Mouse (Mus musculus) 416B (cell line): ENCODE results near the gene Smc1b.

Source experiments
- DNase-seq: peaks from one replicate; pipeline ENCODE4 v3.0.0; 2011; ENCODE audit warnings: low read depth

Smc1b gene

DNA sequence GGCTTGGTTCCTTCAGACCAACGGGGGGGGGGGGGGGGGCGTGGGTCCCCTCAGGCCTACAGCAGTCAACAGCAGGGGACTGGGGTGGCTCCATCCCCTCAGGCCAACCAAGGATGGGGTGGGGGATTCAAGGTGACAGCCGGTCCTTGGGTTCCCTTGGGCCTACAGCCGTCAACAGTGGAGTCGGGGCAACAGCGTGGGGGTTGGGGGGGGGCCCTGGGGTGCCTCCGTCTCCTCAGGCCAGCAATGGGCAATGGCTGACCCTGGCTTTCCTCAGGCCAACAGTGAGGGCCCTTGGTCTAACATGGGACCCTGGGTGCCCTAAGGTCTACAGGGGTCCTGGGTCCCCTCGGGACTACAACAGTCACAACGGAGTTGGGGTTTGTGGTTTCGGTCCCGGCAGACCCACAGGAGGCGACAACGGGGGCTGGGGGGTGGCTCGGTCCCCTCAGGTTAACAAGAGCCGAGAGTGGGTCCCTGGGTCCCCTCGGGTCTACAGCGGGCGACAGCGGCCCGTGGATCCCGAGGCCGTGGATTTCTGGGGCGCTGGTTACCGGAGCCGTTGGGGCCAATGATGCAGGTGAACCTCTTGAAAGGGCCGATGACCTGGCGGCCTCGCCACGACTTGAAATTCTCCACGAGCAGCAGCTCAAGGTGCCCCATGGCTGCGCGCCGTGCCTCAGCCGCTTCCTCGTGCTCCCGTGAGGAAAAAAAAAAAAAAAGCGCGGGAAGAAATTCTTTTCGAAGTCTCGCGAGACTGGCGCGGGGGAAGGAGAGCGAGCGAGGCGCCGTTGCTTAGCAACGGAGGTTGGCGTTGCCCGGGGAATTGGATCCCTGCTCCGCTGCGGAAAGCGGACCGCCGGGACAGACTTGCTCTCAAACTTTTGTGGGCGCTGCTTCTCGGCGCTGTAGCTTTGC is at the start of gene Smc1b, which contains the start of gene Ribc2:
TSS of gene Smc1b (minus strand) at position 690 of the 918 bp plus-strand sequence.
TSS of gene Ribc2 (plus strand) at position 804 of the 918 bp plus-strand sequence.
- DNase-seq = no peak

DNA sequence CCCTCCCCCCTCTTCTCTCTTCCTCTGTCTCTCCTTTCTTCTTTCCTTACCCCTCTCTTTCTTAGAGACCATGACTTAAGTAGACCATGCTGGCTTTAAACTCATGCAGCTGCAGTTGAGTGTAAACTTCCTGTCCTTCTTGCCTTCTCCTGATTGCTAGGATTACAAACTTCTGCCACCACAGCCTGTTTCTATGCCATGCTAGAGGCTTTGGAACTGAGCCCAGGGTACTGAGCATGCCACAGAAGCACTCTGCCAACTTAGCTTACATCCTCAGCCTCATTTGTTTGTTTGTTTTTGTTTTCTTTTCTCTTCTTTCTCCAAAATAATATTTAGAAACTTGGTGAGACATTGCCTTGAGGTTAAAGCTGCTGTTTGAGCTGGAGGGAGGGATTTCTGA is 48.6 kb upstream of the Smc1b start:
- no peak for DNase-seq

DNA sequence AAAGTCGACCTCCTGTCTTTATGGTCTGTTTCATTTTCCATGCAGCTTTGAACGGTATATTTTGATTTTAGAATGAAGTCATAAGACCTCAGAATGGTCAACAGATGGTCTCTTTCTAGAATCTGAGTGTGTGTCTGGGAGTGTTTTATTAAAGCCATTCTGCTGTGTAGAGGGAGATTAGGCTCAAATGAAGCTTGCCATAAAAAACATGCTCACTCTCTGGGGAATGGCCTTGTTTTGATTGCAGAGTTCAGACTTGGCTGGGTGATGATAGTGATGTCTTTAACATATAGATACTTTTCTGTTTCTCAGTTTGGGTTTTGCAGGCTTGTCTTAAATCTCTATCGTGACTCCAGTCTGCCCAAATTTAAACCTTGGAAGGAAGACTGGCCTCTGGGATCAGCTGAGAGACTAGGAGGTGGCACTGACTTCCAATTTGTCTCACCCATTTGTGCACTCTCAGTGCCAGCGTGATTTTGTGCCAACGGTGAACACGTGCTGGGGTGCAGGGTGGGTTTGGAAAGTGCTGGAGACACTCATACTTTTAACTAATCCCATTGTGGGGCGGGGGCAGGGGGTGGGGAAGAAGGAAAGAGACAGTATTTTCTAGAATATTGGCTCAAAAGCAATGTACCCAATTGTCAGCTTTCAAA is 47.9 kb upstream of the Smc1b start:
- no peak for DNase-seq

DNA sequence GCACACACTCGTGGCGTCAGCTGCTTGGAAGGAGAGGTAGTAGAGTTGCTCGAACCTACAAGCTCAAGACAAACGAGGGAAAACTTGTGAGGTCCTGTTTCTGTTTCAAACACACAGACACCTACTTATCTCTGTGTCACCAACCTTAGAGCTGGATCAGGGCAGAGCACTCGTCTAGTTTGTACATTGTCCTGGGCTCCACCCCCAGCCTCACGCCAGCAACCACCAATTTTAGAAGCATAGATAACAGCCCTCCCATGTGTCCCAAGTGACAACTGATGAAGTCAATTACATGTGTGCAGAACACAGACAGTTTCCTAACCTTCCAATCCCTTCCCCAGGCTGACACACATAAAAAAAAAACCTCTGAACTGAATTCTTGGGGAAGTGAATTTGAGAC is 46.4 kb upstream of the Smc1b start:
- DNase-seq = no peak

DNA sequence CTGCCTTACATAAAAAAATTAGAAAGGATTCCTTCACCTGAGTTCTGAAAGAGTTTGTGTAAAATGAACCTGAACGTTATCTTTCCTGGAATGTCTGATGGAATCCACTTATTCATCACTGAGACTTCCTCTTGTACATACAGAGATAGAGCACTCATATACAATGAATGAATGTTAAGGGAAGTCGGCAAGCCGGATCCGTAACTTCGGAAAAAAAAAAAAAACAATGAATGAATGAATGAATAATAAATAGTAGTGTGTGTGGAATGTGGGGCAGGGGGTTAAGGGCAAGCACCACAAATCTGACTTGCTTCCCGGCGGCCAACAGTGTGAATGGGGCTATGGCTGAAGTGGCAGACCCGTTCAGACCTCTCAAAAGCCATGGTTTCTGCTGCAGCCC is 45.8 kb upstream of the Smc1b start:
- peak; percentile 87 for DNase-seq

DNA sequence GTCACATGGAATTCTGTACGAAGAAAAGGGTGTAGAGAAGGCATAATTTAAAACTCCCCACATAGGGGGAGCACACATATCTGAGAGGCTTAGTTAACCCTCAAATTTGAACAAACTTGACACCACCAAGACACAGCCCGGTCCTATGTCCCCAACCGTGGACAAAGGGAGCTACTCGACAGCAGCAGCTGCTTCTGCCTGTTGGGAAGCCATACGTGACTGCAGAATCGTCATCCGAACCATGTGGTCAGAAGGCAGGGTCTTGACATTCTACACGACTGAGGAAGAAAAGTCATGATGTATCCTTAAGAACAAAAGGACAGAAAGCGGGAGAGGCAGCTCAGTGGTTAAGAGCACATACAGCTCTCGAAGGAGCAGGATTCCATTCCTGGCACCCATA is 42.3 kb upstream of the Smc1b start:
- DNase-seq = no peak

DNA sequence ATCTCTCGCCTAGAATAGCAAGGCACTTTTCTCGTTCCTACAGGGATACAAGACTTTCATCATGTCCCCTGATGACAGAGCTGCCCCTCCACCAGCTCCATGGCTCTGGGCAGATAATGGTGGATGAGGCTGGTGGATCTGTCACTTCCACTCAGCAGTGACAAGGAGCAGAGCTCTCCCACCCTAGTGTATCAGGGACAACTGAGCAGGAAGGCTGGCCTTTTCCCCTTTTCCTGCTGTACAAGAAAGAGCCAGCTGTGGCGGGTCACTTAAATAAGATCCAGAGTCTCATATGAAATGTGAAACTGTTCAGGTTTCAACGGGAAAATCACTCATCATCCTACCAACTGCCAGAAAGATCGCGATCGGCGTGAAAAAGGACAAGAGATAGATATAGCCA is 41.7 kb upstream of the Smc1b start:
- no peak for DNase-seq

DNA sequence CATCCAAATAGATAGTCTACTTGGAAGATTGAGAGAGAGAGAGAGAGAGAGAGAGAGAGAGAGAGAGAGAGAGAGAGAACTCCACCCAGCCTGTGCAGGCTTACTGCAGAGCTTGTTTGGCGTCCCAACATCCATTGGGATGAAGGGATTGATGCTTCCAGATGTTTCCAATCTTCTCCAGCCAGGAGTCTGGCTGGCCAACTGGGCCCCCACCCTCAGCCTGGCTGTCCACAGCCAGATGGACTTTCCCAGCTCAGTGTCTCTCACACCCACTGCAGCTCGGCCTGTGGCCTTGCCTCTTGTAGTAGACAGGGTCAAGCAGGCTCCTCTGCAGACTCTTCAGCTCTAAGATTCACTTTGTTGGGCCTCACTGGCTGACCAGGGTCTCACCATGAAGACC is 40.3 kb upstream of the Smc1b start:
- no peak for DNase-seq

DNA sequence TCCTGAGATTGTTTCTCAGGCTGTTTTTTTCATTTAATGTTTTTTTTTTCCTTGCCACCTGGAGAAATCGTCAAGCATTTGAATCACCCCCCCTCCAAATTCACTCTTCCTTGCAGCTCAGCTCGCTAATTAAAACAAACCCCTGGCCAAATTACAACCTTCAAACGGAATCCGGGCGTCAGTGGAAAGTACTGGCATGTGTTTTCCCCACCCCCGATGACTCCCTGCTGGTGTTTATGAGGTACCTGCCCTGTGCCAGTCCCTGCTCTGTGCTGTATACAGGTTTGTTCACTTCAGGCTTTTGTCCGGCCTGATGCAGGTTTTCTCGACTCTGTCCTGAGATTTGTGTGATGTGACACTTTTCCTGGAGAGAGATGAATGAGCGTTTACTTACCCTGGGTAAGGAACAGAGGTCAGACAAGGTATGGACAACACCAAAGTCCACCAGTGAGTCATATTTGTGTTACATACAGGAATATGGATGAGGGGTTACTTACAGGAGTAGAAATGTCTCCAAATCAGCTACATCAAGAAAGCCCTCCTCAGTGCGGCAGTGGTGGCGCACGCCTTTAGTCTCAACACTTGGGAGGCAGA is 35.4 kb upstream of the Smc1b start:
- no peak for DNase-seq

DNA sequence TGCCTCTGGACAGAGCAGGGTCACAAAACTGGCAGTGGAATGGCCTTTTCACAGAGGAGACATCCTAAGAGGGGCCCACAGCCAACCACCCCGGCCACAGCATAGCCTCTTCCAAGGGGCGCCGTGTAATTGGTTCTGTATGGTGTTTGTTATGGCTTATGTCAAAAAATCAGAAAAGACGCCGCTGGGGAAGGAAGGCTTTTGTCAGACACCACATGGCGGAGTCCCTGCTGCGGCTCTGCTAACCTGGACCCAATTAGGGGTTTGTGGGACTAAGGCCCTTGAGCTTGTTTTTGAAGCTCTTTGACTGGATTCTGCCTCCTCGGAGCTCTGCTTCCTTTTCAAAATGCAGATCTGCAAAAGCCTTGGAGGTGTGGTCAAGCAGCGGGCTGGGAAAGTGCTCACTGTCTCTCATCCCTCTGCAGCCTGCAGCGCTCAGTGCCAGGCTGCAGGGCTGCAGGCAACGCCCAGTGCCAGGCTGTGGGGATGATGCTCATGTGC is 34.7 kb upstream of the Smc1b start:
- no peak for DNase-seq

DNA sequence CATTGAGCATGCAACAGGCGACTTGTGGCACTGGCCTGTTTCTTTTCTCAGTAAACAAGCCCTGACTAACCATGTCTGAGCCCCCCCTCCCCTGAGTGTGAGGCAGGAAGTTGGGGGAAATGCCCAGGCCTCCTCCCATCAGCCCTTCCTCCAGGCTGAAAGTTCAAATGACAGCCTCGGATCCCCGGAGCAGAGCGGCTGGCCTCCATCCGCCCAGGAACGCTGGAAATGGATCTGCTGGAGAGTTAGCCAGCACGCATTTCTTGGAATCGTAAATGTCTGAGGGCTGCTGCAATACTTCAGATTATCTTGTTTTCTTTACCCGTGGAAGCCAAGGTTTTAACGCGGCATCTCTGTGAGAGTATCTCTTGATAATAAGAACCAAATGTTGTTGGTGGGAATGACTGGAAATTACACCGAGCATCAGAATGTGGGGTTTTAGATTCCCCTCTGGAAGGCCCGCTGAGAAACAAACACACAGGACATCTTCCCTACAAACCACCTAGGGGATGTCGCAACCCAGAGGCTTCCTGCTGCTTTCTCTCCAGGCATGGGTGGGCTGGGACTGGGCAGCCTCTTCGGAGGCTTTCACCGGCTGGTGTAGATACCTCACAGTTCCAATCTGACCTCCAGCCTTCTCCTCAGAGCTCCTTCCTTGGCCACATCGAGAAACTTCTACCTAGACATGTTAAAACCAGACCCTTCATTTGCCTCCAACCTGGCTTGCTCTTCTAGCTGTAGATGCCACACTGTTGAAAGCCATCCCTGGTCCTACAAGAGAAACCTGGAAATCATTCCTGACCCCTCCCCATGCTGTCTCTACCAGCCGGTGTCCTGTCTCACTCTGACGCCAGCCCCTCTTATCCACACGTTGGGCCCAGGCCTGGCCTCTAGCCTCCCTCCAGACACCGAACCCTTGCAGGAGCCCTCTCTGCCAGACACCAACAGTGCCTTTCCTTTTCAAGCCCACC is 31.2 kb upstream of the Smc1b start:
- no peak for DNase-seq

DNA sequence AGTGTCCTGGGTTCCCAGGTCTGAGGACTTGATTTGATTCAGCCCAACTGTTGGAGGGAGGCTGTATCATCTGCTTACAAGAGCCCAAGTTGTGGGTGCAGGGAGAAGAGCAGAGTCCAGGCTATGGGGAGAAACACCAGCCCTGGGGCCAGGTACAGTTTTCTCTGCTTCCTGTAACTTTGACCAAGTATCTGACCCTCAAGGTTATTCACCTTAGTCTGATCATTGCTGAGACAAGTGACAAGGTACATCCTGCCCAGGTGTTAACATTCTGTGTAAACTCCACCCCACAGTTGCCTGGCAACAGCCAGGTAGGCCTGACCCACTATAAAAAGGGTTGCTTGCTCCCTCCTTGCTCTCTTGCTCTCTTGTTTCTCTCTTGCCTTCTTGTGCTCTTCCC is 29.7 kb upstream of the Smc1b start:
- no peak for DNase-seq

DNA sequence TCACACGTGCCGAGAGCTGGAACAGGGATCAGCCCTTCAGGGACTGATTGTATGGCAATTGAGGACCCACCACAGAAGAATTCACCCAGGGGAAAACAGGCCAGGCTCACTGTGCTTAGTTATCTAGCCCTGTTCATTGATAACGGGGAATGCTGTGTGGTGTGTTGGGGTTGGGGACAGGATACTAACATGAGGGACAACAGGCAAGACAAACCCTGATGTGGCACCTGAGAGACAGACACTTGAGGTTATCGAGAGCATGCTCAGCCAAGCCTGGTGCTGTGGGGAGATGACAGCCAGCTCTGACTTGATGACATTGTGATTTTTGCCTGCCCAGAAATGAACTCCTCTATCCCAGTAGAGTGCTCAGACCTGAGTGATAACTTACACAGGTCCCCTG is 24.4 kb upstream of the Smc1b start:
- no peak for DNase-seq

DNA sequence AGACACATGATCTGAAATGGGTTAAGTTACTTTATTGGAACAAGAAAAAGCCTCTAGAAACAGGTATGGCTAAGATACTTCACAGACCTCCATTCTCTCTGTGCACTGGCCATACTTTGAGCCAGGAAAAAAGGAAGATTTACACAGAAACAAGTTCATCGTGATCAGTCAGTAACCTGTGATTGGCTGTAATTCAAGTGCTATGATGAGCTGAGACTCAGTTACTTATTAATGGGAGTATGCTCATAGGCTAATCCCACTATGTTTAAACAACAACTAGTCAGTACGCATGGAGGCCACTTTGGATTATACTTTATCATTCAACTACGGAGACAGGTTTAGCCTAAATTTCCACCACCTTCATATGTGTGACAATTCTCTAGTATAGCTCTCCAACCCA is 22.3 kb upstream of the Smc1b start:
- no peak for DNase-seq

DNA sequence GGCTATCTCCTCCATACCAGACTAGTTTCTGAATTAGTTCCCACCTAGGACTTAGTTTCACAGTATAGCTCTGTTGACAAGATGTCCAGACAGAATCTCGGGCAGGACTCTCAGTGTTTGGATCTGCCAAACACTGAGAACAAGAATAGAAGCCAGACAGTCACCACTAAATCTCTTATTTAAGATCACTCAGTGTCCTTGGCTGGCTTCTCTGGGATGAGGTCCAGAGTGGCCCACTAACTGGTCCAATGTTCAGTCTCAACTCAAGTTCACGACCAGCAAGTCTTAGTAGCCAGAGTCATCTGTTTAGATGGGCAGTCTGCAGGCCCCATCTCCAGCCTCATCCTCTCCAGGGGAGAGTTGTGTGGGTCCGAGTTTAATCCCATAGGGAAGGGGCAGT is 20.8 kb upstream of the Smc1b start:
- no peak for DNase-seq

DNA sequence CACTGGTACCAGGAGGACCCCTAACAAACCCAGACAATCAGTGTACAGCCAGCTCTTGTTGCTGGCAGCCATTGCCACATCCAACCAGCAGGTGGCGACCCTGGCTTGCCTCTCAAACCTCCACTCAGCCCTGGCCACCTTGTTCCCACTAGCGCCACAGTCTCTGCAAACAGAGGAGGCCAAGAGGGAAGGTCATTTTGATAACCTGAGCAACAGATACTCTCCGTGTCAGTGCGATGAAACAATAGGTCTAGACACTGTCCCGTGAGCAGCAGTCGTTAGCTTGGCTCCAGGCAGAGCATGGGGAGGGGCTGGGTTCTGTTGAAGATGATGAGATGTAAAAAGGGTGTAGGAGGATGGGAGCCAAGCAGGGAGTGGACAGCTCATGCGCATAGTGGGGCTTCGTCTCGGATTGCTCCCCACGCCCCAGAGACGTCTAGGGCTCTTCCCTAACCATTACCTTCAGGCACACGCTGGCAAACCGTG is 19.7 kb upstream of the Smc1b start:
- DNase-seq = peak; percentile 58

DNA sequence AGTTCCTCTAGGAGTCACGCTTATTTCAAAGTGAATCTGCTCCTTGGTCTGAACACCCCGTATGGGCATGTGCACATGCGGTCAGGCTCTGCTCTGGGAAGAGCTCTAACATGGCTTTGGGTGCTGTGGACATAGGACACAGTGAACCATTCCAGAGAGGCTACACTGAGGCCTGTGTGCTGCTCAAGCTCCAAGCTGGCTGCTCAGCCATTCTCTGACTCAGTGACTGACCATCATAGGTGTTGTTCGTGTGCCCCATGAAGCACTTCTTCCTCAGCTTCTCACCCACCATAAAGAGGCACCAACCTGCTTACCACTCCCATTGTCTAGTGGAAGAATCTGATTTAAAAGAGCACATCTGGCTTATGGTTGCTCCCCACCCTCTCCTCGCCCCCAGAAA is 12.5 kb upstream of the Smc1b start:
- no peak for DNase-seq

DNA sequence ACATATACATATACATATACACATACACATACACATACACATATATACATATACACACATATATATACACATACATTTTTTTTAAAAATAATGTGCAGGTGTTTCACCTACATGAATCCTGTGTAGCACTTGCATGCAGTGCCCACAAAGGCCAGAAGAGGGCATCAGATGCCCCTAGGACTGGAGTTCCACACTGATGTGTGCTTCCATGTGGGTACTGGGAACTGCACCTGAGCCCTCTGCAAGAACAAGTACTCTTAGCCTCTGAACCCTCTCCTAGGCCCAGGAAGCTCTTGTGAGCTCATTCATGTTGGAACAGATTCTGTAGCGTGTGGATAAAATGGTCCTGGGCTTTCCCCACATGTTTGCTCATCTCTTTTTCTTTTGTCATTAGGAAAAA is 12.0 kb upstream of the Smc1b start:
- DNase-seq = no peak

DNA sequence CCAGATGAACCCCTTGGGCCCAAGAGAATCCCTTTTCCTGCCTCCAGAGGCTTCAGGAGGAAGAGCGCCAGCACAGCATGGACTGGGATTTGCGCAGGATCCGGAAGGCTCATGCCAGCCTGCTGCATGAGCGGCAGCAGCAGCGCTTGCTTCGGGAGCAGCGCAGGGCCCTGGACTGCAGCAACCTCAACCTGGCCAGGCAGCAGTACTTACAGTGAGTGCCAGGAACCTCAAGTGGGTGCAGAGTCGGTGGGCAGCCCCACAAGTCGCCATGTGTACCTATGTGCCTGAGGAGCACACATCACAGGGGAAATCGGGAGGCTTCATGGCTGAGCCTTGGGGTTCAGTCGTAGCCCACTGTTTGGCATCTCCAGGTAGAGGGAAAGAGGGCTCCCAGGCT is 11.4 kb upstream of the Smc1b start:
- DNase-seq = no peak

DNA sequence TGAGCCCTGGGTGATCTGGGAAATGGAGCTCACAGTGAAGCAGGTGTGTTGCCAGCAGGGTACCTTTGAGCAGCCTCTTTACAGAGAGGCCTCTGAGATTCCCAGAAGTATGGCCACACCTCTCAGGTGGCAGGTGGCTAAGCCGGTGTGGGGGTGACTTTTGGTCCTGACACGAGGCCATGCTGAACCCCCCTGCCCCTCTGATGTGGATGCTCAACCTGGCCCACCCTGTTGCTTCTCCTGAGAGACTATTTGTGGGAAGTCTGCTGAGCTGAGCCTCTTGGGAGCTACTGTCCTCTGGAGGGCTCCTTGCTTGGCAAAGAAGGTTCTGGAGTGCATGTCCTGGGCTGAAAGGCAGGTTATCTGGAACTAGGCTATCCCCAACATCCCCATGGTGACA is 10.7 kb upstream of the Smc1b start:
- DNase-seq = no peak

DNA sequence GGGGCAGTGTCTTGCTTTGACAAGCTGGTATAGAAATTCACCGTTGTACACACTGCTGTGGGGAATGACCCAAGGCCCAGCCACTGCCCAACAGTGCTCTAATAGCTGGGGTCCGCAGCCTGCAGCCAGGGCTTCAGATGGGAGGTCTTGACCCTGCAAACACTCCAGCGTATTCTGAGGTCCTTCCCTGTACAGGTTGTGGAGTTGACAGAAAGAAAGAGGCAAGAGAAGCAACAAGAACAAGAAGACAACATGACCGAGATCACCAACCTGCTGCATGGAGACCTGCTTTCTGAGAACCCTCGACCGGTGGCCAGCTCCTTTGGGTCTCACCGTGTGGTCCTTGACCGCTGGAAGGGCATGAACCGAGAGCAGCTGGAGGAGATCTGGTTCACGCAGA is 9.5 kb upstream of the Smc1b start:
- DNase-seq = no peak

DNA sequence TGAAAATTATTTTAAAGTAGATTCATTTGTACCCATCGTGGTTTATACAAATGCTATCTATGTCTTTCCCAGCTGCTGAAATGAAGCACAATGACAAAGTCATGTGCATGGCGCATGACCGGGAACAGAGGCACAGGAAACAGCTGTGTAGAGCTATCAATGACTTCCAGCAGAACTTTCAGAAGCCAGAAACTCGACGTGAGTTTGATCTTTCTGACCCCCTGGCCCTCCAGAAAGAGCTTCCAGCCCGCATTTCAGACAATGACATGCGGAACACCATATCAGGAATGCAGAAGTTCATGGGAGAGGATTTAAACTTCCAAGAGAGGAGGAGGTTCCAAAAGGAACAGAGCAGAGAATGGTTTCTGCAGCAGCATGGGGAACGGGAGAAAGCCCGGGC is 3.4 kb upstream of the Smc1b start:
- no peak for DNase-seq
